Mouse (Mus musculus) hindbrain, embryonic 12.5 days (tissue): ENCODE measurements around the gene Use1. TPM values are rescaled to one million over a fixed set of nuclear protein-coding genes. Genes with fewer than 3 reads are reported as not detected.

Experiments used
- ATAC-seq: fragments of 200-750 bp; cut with Nextera tagmentation; 2 replicates; pipeline ENCODE4 v1.8.0; 2017; ENCODE audit warnings: moderate TSS enrichment; ENCODE audit not compliant: low FRiP score
- H3K27ac ChIP-seq: fragments of 300-500 bp; sonication (generic); 2 replicates; pipeline ENCODE4 v1.5.1; 2016; ENCODE audit warnings: mild to moderate bottlenecking
- H3K27me3 ChIP-seq: fragments of 300-500 bp; sonication (generic); 2 replicates; pipeline ENCODE4 v1.6.1; 2016; ENCODE audit warnings: mild to moderate bottlenecking
- H3K36me3 ChIP-seq: fragments of 300-500 bp; sonication (generic); 2 replicates; pipeline ENCODE4 v1.6.1; 2016; ENCODE audit warnings: mild to moderate bottlenecking
- H3K4me1 ChIP-seq: fragments of 300-500 bp; sonication (generic); 2 replicates; pipeline ENCODE4 v1.6.1; 2016
- H3K4me2 ChIP-seq: fragments of 300-500 bp; sonication (generic); replicated peaks from 2 replicates; pipeline ENCODE4 v1.6.1; 2016; ENCODE audit warnings: mild to moderate bottlenecking
- H3K4me3 ChIP-seq: fragments of 300-500 bp; sonication (generic); 2 replicates; pipeline ENCODE4 v1.5.1; 2016; ENCODE audit warnings: mild to moderate bottlenecking
- H3K9ac ChIP-seq: fragments of 300-500 bp; sonication (generic); 2 replicates; pipeline ENCODE4 v1.6.1; 2016; ENCODE audit warnings: mild to moderate bottlenecking, moderate library complexity
- H3K9me3 ChIP-seq: fragments of 300-500 bp; sonication (generic); replicated peaks from 2 replicates; pipeline ENCODE4 v1.6.1; 2016; ENCODE audit warnings: mild to moderate bottlenecking
- WGBS: fragments of 180-500 bp; shearing (Covaris S2); methylation state at CpG from one replicate; pipeline ENCODE4 v1.1.7; 2016; 5-methylcytosine and 5-hydroxymethylcytosine counted together
- polyA plus RNA-seq: library from polyadenylated mRNA; unstranded; fragments of >200 nt; fragmentation: Nextera tagmentation; extraction: Ambion mirVana; gene quantifications from 2 replicates; pipeline ENCODE4 v1.2.1, GENCODE M21; 2016

Gene Use1
- polyA plus RNA-seq, 1 experiment from 2014 or later = 82.4 TPM

GRCm38 (mm10) chr8:71395071-71395470 lies 28.4 kb downstream of the Use1 start:
- ATAC-seq = no peak
- Histone ChIP-seq H3K4me1 (peaks cover 8% of the 10 kb centered on the region), H3K9ac (no peak overlapping the region), H3K9me3 (no peaks in the 10 kb centered on the region), H3K4me3 (no peak overlapping the region), H3K4me2 (no peak overlapping the region), H3K27me3 (no peaks in the 10 kb centered on the region), H3K27ac (no peak overlapping the region), H3K36me3 (peaks cover 13% of the 10 kb centered on the region)
- 87% methylated on average over 10 of the region's 10 CpGs for WGBS

GRCm38 (mm10) chr8:71395629-71396028 lies 29.0 kb downstream of the Use1 start, which contains the start of gene Ushbp1:
Ushbp1 (minus strand) TSS chr8:71395802.
- Histone ChIP-seq H3K4me1 (peaks cover 8% of the 10 kb centered on the region), H3K27me3 (no peaks in the 10 kb centered on the region), H3K9ac (no peak within 1 kb of the TSS), H3K27ac (peak within 1 kb of the TSS; percentile 52), H3K4me2 (peak within 1 kb of the TSS; percentile 95), H3K9me3 (no peaks in the 10 kb centered on the region), H3K36me3 (peaks cover 13% of the 10 kb centered on the region), H3K4me3 (peak within 1 kb of the TSS; percentile 78)
- no peak for ATAC-seq
- 84% methylated on average over 9 of the region's 9 CpGs for WGBS

- H3K4me1 ChIP-seq = peaks cover 8% of the 10 kb centered on the region
- peak; percentile 97 for ATAC-seq
- H3K36me3 ChIP-seq = peaks cover 13% of the 10 kb centered on the region
- no peaks in the 10 kb centered on the region for H3K27me3 ChIP-seq
- H3K27ac ChIP-seq = peak within 1 kb of the TSS; percentile 52
- under 1% methylated on average over 34 of the region's 34 CpGs for WGBS
- H3K9me3 ChIP-seq = no peaks in the 10 kb centered on the region
- H3K4me3 ChIP-seq = peak within 1 kb of the TSS; percentile 78
- peak within 1 kb of the TSS; percentile 83 for H3K9ac ChIP-seq
- peak within 1 kb of the TSS; percentile 95 for H3K4me2 ChIP-seq
These were observed 30.1 kb downstream of the Use1 start, which contains the start of gene Babam1 for GRCm38 (mm10) chr8:71396639-71397305. Babam1 (plus strand) TSS chr8:71396861.

- Histone ChIP-seq H3K27me3 (no peaks in the 10 kb centered on the region), H3K4me2 (peak overlapping the region; percentile 95), H3K4me3 (peak overlapping the region; percentile 78), H3K9ac (peak overlapping the region; percentile 83), H3K4me1 (peaks cover 8% of the 10 kb centered on the region), H3K9me3 (no peaks in the 10 kb centered on the region), H3K27ac (no peak overlapping the region), H3K36me3 (peaks cover 13% of the 10 kb centered on the region)
- 85% methylated on average over 12 of the region's 12 CpGs for WGBS
- no peak for ATAC-seq
These were observed 31.1 kb downstream of the Use1 start for GRCm38 (mm10) chr8:71397701-71398100.

GRCm38 (mm10) chr8:71400826-71401225 lies 34.2 kb downstream of the Use1 start:
- WGBS = 80% methylated on average over 2 of the region's 2 CpGs
- H3K27me3 ChIP-seq = no peaks in the 10 kb centered on the region
- no peak overlapping the region for H3K9ac ChIP-seq
- ATAC-seq = no peak
- H3K4me3 ChIP-seq = no peak overlapping the region
- peaks cover 8% of the 10 kb centered on the region for H3K4me1 ChIP-seq
- no peak overlapping the region for H3K27ac ChIP-seq
- H3K9me3 ChIP-seq = no peaks in the 10 kb centered on the region
- peaks cover 17% of the 10 kb centered on the region for H3K36me3 ChIP-seq
- no peak overlapping the region for H3K4me2 ChIP-seq

- no peaks in the 10 kb centered on the region for H3K27me3 ChIP-seq
- H3K4me1 ChIP-seq = peaks cover 14% of the 10 kb centered on the region
- H3K36me3 ChIP-seq = peaks cover 17% of the 10 kb centered on the region
- no peak overlapping the region for H3K4me3 ChIP-seq
- ATAC-seq = no peak
- no peak overlapping the region for H3K4me2 ChIP-seq
- no peak overlapping the region for H3K27ac ChIP-seq
- H3K9me3 ChIP-seq = no peaks in the 10 kb centered on the region
- H3K9ac ChIP-seq = no peak overlapping the region
These were observed 34.8 kb downstream of the Use1 start for GRCm38 (mm10) chr8:71401454-71401853.

- Histone ChIP-seq H3K9me3 (no peaks in the 10 kb centered on the region), H3K4me1 (peaks cover 20% of the 10 kb centered on the region), H3K4me2 (no peak overlapping the region), H3K9ac (no peak overlapping the region), H3K27me3 (no peaks in the 10 kb centered on the region), H3K27ac (no peak overlapping the region), H3K36me3 (peaks cover 17% of the 10 kb centered on the region), H3K4me3 (no peak overlapping the region)
- ATAC-seq = no peak
- 83% methylated on average over 9 of the region's 9 CpGs for WGBS
These were observed 35.9 kb downstream of the Use1 start for GRCm38 (mm10) chr8:71402446-71402964.

- H3K4me3 ChIP-seq = no peak overlapping the region
- H3K27me3 ChIP-seq = no peaks in the 10 kb centered on the region
- no peak overlapping the region for H3K27ac ChIP-seq
- no peaks in the 10 kb centered on the region for H3K9me3 ChIP-seq
- 84% methylated on average over 6 of the region's 6 CpGs for WGBS
- H3K4me2 ChIP-seq = no peak overlapping the region
- ATAC-seq = no peak
- H3K4me1 ChIP-seq = peaks cover 16% of the 10 kb centered on the region
- no peak overlapping the region for H3K9ac ChIP-seq
- H3K36me3 ChIP-seq = peaks cover 16% of the 10 kb centered on the region
These were observed 36.6 kb downstream of the Use1 start for GRCm38 (mm10) chr8:71403107-71403885.

GRCm38 (mm10) chr8:71404011-71404410 lies 37.4 kb downstream of the Use1 start:
- no peak overlapping the region for H3K4me3 ChIP-seq
- WGBS = 90% methylated on average over 8 of the region's 8 CpGs

GRCm38 (mm10) chr8:71404951-71405351 lies 38.3 kb downstream of the Use1 start:
- WGBS = 86% methylated on average over 9 of the region's 9 CpGs
- ATAC-seq = no peak
- H3K27ac ChIP-seq = no peak overlapping the region

More at GRCm38 (mm10) chr8:71404011-71404410, 37.4 kb downstream of the Use1 start:
- H3K9me3 ChIP-seq = no peaks in the 10 kb centered on the region
- H3K27ac ChIP-seq = no peak overlapping the region
- peaks cover 17% of the 10 kb centered on the region for H3K36me3 ChIP-seq
- no peak overlapping the region for H3K4me2 ChIP-seq
- H3K27me3 ChIP-seq = no peaks in the 10 kb centered on the region
- ATAC-seq = no peak
- H3K4me1 ChIP-seq = peaks cover 16% of the 10 kb centered on the region
- H3K9ac ChIP-seq = no peak overlapping the region

GRCm38 (mm10) chr8:71405401-71406098 lies 38.9 kb downstream of the Use1 start, which contains the start of gene Ankle1:
Ankle1 (plus strand) TSS chr8:71406010.
- peak within 1 kb of the TSS; percentile 82 for H3K4me2 ChIP-seq
- peak within 1 kb of the TSS; percentile 49 for H3K4me3 ChIP-seq
- 0 out of 2 replicates have a peak within 1 kb of the TSS, but pooled peaks have one; percentile 37 for H3K27ac ChIP-seq
- peaks cover 16% of the 10 kb centered on the region for H3K4me1 ChIP-seq
- no peaks in the 10 kb centered on the region for H3K27me3 ChIP-seq
- peak within 1 kb of the TSS; percentile 50 for H3K9ac ChIP-seq
- no peaks in the 10 kb centered on the region for H3K9me3 ChIP-seq
- H3K36me3 ChIP-seq = peaks cover 17% of the 10 kb centered on the region; the same call in 1 of the 2 replicates
- WGBS = 16% methylated on average over 33 of the region's 33 CpGs
- ATAC-seq = peak; percentile 92

More at GRCm38 (mm10) chr8:71404951-71405351, 38.3 kb downstream of the Use1 start:
- peaks cover 17% of the 10 kb centered on the region; the same call in 1 of the 2 replicates for H3K36me3 ChIP-seq
- H3K9me3 ChIP-seq = no peaks in the 10 kb centered on the region
- H3K4me1 ChIP-seq = peaks cover 16% of the 10 kb centered on the region
- peak overlapping the region; percentile 82; the same call in 1 of the 2 replicates for H3K4me2 ChIP-seq
- H3K4me3 ChIP-seq = 0 out of 2 replicates have a peak overlapping the region, but pooled peaks have one; percentile 49
- no peaks in the 10 kb centered on the region for H3K27me3 ChIP-seq
- H3K9ac ChIP-seq = no peak overlapping the region
